8 mouse cellular contexts compared by ENCODE assay signal in genomic region chr14:78849961-78850578, GRCm38 (mm10). TPM values are rescaled to one million over a fixed set of nuclear protein-coding genes. Genes with fewer than 3 reads are reported as not detected.
DNase-seq lines count a peak whose midpoint lies in the region; ATAC-seq and TF ChIP-seq lines count a peak whose summit lies in the region.

No protein-coding gene starts in this region.

- peak overlapping the region; percentile 63; the same call in 1 of the 2 replicates for H3K4me2 ChIP-seq in kidney, embryonic 14.5 days (replicated peaks; ENCODE audit: low read depth, low read length)
- H3K4me2 ChIP-seq in hindbrain, embryonic 11.5 days (replicated peaks; ENCODE audit: low read depth, low read length) = no peak overlapping the region
- peak overlapping the region; percentile 65 for H3K4me2 ChIP-seq in midbrain, embryonic 13.5 days (replicated peaks)

- in situ Hi-C loops in Patski (cut with MboI; ENCODE audit: low pct_unique_long_range_greater_than_20kb) = loop anchor here (5.0 to 10.0 kb wide), 3 partner anchors 118 to 255 kb away; partner anchors contain the start of gene Dgkh

- H3K27ac ChIP-seq in kidney, embryonic 14.5 days (ENCODE audit: low read depth, low read length) = no peak overlapping the region
- H3K27ac ChIP-seq in hindbrain, embryonic 11.5 days (ENCODE audit: low read depth, low read length) = no peak overlapping the region
- no peak overlapping the region for H3K27ac ChIP-seq in midbrain, embryonic 13.5 days

- ATAC-seq in kidney, embryonic 14.5 days (ENCODE audit: low FRiP score, low TSS enrichment) = no peak
- ATAC-seq in Patski = no peak
- no peak for ATAC-seq in hindbrain, embryonic 11.5 days (ENCODE audit: low FRiP score)
- ATAC-seq in midbrain, embryonic 13.5 days = no peak
- ATAC-seq in monocyte, adult 5-6 weeks (replicated peaks; ENCODE audit: insufficient number of reproducible peaks, low FRiP score, low TSS enrichment, poor library complexity, severe bottlenecking) = no peak

- H3K4me3 ChIP-seq in kidney, embryonic 14.5 days (ENCODE audit: low read length) = peak overlapping the region; percentile 66; the same call in 1 of the 2 replicates
- no peak overlapping the region for H3K4me3 ChIP-seq in hindbrain, embryonic 11.5 days (ENCODE audit: low read depth, low read length)
- 0 out of 2 replicates have a peak overlapping the region, but pooled peaks have one; percentile 72 for H3K4me3 ChIP-seq in midbrain, embryonic 13.5 days (replicated peaks)

- H3K4me1 ChIP-seq in kidney, embryonic 14.5 days (ENCODE audit: control insufficient read depth, insufficient read depth, low read length) = peaks cover 8% of the 10 kb centered on the region; the same call in 1 of the 2 replicates
- no peaks in the 10 kb centered on the region; the same call in none of the 2 replicates for H3K4me1 ChIP-seq in hindbrain, embryonic 11.5 days (replicated peaks; ENCODE audit: control insufficient read depth, insufficient read depth, low read length)
- peaks cover 13% of the 10 kb centered on the region for H3K4me1 ChIP-seq in midbrain, embryonic 13.5 days (replicated peaks)

- no peaks in the 10 kb centered on the region for H3K36me3 ChIP-seq in kidney, embryonic 14.5 days (ENCODE audit: control insufficient read depth, insufficient read depth, low read length)
- no peaks in the 10 kb centered on the region for H3K36me3 ChIP-seq in hindbrain, embryonic 11.5 days (ENCODE audit: control insufficient read depth, insufficient read depth, low read length)
- no peaks in the 10 kb centered on the region for H3K36me3 ChIP-seq in midbrain, embryonic 13.5 days

- DNase-seq in kidney, postnatal 36 days = no peak
- DNase-seq in Patski (ENCODE audit: low read depth, low spot score) = peak; percentile 12
- DNase-seq in hindbrain, embryonic 11.5 days (ENCODE audit: low spot score) = peak; percentile 21
- DNase-seq in right cerebral cortex, postnatal 14 days = no peak
- DNase-seq in layer of hippocampus, adult 18-20 months (ENCODE audit: low spot score in 2 of 2) = no peak

- POLR2A ChIA-PET in Patski (lab: Charles Lee) = no interaction called here

- no peak for TF ChIP-seq CTCF in Patski (IDR thresholded peaks at IDR 0.05)

- CTCF ChIA-PET in Patski (lab: Charles Lee) = no interaction called here

- H3K9me3 ChIP-seq in kidney, embryonic 14.5 days (ENCODE audit: control insufficient read depth, low read length) = no peaks in the 10 kb centered on the region
- no peaks in the 10 kb centered on the region for H3K9me3 ChIP-seq in hindbrain, embryonic 11.5 days (ENCODE audit: control insufficient read depth, low read length)
- H3K9me3 ChIP-seq in midbrain, embryonic 13.5 days = no peaks in the 10 kb centered on the region

- no peak overlapping the region for H3K9ac ChIP-seq in kidney, embryonic 14.5 days (ENCODE audit: low read depth, low read length)
- no peak overlapping the region for H3K9ac ChIP-seq in hindbrain, embryonic 11.5 days (ENCODE audit: low read depth, low read length)
- H3K9ac ChIP-seq in midbrain, embryonic 13.5 days (replicated peaks) = no peak overlapping the region

- WGBS in kidney, embryonic 14.5 days = 62% methylated on average over 5 of the region's 5 CpGs
- 57% methylated on average over 5 of the region's 5 CpGs for WGBS in hindbrain, embryonic 11.5 days
- 74% methylated on average over 5 of the region's 5 CpGs for WGBS in midbrain, embryonic 13.5 days

- H3K27me3 ChIP-seq in kidney, embryonic 14.5 days (ENCODE audit: control insufficient read depth, insufficient read depth, low read length) = no peaks in the 10 kb centered on the region
- H3K27me3 ChIP-seq in Patski = no peaks in the 10 kb centered on the region
- no peaks in the 10 kb centered on the region for H3K27me3 ChIP-seq in hindbrain, embryonic 11.5 days (ENCODE audit: control insufficient read depth, insufficient read depth, low read length)
- no peaks in the 10 kb centered on the region for H3K27me3 ChIP-seq in midbrain, embryonic 13.5 days

RNA-seq across cellular contexts. Expression of gene Vwa8, which starts 1.2 kb away (rescaled TPM):
- 9.3 and 15.5 TPM in 2 replicates for polyA plus RNA-seq in kidney, embryonic 14.5 days (2014; fragmentation: Nextera tagmentation; extraction: Ambion mirVana)
- 49.9 TPM for polyA plus RNA-seq in Patski (2021)
- 7.2 and 8.4 TPM in 2 replicates for polyA plus RNA-seq in hindbrain, embryonic 11.5 days (2014; fragmentation: Nextera tagmentation; extraction: Ambion mirVana)
- polyA plus RNA-seq in midbrain, embryonic 13.5 days (2015; fragmentation: Nextera tagmentation; extraction: Ambion mirVana) = 5.0 and 5.7 TPM in 2 replicates
- 10 to 100 TPM; 29.1 to 31.7 TPM for total RNA-seq in layer of hippocampus, adult 18-20 months (2021)
- 8.4 to 29.1 TPM (median 8.9 TPM) in 3 replicates for total RNA-seq in monocyte, adult 5-6 weeks (2017)

Comparison
In these comparisons a context has a peak if more than half of its experiments do, and no peak if none do; other contexts are left out.
1. DNase-seq: peak in Patski (single experiment) and hindbrain, embryonic 11.5 days (single experiment); none in kidney, postnatal 36 days (0 of 2), right cerebral cortex, postnatal 14 days (single experiment) and layer of hippocampus, adult 18-20 months (0 of 2).